Mouse (Mus musculus): ENCODE measurements around the gene Fzd7. TPM values are rescaled to one million over a fixed set of nuclear protein-coding genes. Genes with fewer than 3 reads are reported as not detected.

The Fzd7 gene
- polyA plus RNA-seq, 1 experiment from 2014 or later = 4.4 TPM

DNA sequence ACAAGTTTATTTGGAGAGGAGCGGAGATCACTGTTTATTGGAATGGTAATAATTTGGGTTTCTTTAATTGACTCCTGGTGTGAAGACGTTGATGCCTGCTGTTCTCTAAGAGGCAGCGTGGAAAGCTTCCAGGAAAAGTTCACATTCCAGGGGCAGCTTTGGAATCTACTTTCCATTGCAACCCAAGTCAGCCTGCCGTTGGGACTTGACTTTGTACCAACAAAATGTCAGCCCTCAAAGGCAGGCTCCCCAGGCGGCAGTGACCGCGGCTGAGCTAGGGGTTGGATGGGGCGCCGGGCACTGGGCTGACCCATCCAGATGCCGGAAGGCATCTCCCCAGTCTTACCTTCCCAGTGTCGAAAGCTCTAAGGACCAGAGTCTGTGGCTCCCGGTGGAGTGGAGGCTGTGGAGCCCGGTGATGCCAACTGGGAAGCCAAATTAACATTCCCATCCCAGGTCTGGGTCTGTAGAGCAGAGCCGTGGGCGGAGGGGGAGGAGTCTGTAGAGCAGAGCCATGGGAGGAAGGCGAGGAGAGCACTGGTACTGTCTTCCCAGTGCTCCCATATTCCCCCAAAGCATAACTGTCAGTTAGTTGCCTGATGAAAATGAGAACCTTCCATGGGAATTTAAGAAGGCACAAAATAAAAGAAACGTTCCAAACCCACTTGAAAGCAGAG is 26.4 kb downstream of the Fzd7 start:
- no peak overlapping the region for H3K27ac ChIP-seq
- WGBS = 26% methylated on average over 17 of the region's 17 CpGs
- ATAC-seq (ENCODE audit: low FRiP score) = peak; percentile 37; the same call in 1 of the 2 replicates
- H3K9me3 ChIP-seq (ENCODE audit: control insufficient read depth, low read length) = no peaks in the 10 kb centered on the region
- no peaks in the 10 kb centered on the region for H3K36me3 ChIP-seq (replicated peaks; ENCODE audit: control insufficient read depth, insufficient read depth)
- H3K4me2 ChIP-seq (replicated peaks) = no peak overlapping the region
- H3K27me3 ChIP-seq (ENCODE audit: control insufficient read depth, insufficient read depth, low read length) = no peaks in the 10 kb centered on the region
- 0 out of 2 replicates have a peak, but pooled peaks cover 4% of the 10 kb centered on the region for H3K4me1 ChIP-seq (replicated peaks; ENCODE audit: control insufficient read depth, insufficient read depth, low read length)
- no peak for DNase-seq (ENCODE audit: low spot score)
- H3K4me3 ChIP-seq (replicated peaks; ENCODE audit: low read length) = no peak overlapping the region
- H3K9ac ChIP-seq = no peak overlapping the region

DNA sequence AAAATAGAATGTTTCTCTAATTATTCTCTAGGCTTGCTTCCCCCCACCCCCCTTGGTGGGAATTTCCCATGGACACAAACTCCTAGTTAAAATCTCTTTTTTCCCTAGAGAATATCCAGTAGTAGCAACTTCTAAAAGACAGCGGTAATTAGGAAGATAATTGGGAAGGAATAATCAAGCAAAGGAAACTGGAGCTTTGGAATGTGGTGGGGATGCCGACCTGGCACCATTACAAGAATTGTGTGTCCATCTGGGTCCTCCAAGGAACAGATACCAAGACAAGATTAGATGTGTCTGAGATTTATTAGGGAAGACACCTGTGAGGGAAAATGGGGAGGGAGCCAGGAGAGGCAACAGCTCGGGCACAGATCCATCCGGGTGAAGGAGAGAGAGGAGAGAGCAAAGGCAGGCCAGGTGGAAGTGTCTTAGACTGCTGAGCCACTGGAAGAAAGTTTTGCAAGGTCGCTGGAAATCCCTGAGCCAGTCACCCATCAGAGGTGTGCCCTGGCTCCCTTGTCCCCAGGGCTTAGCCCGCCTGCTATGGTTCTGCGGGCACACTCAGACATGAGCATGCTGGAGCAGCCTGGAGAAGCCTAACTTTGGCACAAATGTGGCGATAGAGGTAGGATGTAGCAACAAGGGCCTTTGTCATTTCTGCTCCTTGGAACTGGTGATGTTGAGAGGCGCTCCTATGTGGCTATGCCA is 29.5 kb downstream of the Fzd7 start:
- Histone ChIP-seq H3K9ac (no peak overlapping the region), H3K27ac (no peak overlapping the region), H3K36me3 (replicated peaks; ENCODE audit: control insufficient read depth, insufficient read depth) (no peaks in the 10 kb centered on the region), H3K9me3 (ENCODE audit: control insufficient read depth, low read length) (no peaks in the 10 kb centered on the region), H3K4me3 (replicated peaks; ENCODE audit: low read length) (no peak overlapping the region), H3K4me2 (replicated peaks) (no peak overlapping the region), H3K27me3 (ENCODE audit: control insufficient read depth, insufficient read depth, low read length) (no peaks in the 10 kb centered on the region), H3K4me1 (replicated peaks; ENCODE audit: control insufficient read depth, insufficient read depth, low read length) (peaks cover 16% of the 10 kb centered on the region)
- ATAC-seq (ENCODE audit: low FRiP score) = no peak
- DNase-seq (ENCODE audit: low spot score) = no peak
- 66% methylated on average over 9 of the region's 9 CpGs for WGBS

- peak; percentile 81 for DNase-seq (ENCODE audit: low spot score)
- Histone ChIP-seq H3K4me3 (replicated peaks; ENCODE audit: low read length) (peak within 1 kb of the TSS; percentile 33), H3K4me2 (replicated peaks) (peak within 1 kb of the TSS; percentile 58), H3K9me3 (ENCODE audit: control insufficient read depth, low read length) (no peaks in the 10 kb centered on the region), H3K27ac (peak within 1 kb of the TSS; percentile 88), H3K4me1 (replicated peaks; ENCODE audit: control insufficient read depth, insufficient read depth, low read length) (peaks cover 21% of the 10 kb centered on the region), H3K36me3 (replicated peaks; ENCODE audit: control insufficient read depth, insufficient read depth) (no peaks in the 10 kb centered on the region), H3K9ac (peak within 1 kb of the TSS; percentile 55), H3K27me3 (ENCODE audit: control insufficient read depth, insufficient read depth, low read length) (no peaks in the 10 kb centered on the region)
- WGBS = 1% methylated on average over 25 of the region's 25 CpGs
- ATAC-seq (ENCODE audit: low FRiP score) = peak; percentile 94
Observed at GRCm38 (mm10) chr1:59516026-59516917, 34.0 kb downstream of the Fzd7 start, which contains the start of gene Gm973. Gene Gm973 (plus strand): TSS chr1:59516264.

- Histone ChIP-seq H3K9ac (no peak overlapping the region), H3K4me1 (replicated peaks; ENCODE audit: control insufficient read depth, insufficient read depth, low read length) (peaks cover 27% of the 10 kb centered on the region)
Observed at GRCm38 (mm10) chr1:59520226-59520837, 38.1 kb downstream of the Fzd7 start.

DNA sequence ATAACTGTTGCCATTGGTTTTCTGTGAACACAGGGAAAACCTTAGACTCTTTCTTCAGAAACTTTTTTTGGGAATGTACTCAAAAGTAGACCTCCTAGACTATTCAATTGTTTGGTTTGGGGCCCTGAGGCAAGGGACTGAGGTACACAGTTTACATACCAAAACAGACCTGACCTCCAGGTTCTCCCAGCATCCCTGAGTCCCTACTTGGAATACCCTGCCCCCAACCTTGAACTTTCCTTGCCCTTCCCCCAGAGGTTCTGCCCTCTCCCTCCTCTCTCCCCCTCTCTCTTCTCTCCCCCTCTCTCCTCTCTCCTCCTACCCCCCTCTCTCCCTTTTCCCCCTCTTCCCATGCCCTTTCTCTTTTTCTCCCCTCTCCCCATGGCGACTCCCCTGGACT is 40.2 kb downstream of the Fzd7 start:
- Histone ChIP-seq H3K27me3 (ENCODE audit: control insufficient read depth, insufficient read depth, low read length) (no peaks in the 10 kb centered on the region), H3K4me1 (replicated peaks; ENCODE audit: control insufficient read depth, insufficient read depth, low read length) (peaks cover 8% of the 10 kb centered on the region), H3K4me2 (replicated peaks) (no peak overlapping the region), H3K9ac (no peak overlapping the region), H3K9me3 (ENCODE audit: control insufficient read depth, low read length) (no peaks in the 10 kb centered on the region), H3K4me3 (replicated peaks; ENCODE audit: low read length) (no peak overlapping the region), H3K36me3 (replicated peaks; ENCODE audit: control insufficient read depth, insufficient read depth) (no peaks in the 10 kb centered on the region), H3K27ac (no peak overlapping the region)
- WGBS = 29% methylated on average over 1 of the region's 1 CpGs
- no peak for ATAC-seq (ENCODE audit: low FRiP score)
- no peak for DNase-seq (ENCODE audit: low spot score)

More at GRCm38 (mm10) chr1:59520226-59520837, 38.1 kb downstream of the Fzd7 start:
- H3K36me3 ChIP-seq (replicated peaks; ENCODE audit: control insufficient read depth, insufficient read depth) = no peaks in the 10 kb centered on the region
- ATAC-seq (ENCODE audit: low FRiP score) (no peak), DNase-seq (ENCODE audit: low spot score) (no peak)
- H3K27me3 ChIP-seq (ENCODE audit: control insufficient read depth, insufficient read depth, low read length) = no peaks in the 10 kb centered on the region
- H3K4me2 ChIP-seq (replicated peaks) = no peak overlapping the region
- H3K4me3 ChIP-seq (replicated peaks; ENCODE audit: low read length) = no peak overlapping the region
- 44% methylated on average over 11 of the region's 11 CpGs for WGBS
- no peak overlapping the region for H3K27ac ChIP-seq
- no peaks in the 10 kb centered on the region for H3K9me3 ChIP-seq (ENCODE audit: control insufficient read depth, low read length)

DNA sequence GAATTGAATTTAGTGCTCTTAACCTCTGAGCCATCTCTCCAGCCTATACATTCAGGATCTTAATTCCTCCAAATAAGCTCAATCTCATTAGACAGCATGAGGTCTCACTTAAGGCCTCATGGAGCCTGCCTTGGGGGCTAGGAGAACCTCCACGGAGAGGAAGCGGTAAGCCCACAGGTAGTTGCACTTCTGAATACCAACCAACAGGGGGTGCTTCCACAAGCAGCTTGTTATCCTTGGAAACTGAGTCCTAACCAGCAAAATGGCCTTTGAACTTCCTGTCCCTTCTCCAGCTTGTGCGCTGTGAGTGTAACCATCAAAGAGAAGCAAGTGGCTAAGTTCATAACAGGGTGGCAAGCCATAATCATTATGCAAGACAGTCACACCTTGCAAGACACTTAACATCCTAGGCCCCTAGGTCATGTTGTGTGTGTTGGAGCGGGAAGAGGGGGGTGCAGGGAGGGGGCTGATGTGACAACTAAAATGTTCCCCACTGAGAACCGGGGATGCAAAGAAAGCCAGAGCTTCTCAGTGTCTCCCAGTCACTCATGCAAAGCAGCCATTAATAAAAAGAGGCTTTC is 41.2 kb downstream of the Fzd7 start:
- no peak overlapping the region for H3K27ac ChIP-seq
- H3K9me3 ChIP-seq (ENCODE audit: control insufficient read depth, low read length) = no peaks in the 10 kb centered on the region
- no peak overlapping the region for H3K4me2 ChIP-seq (replicated peaks)
- 35% methylated on average over 5 of the region's 5 CpGs for WGBS
- no peaks in the 10 kb centered on the region for H3K27me3 ChIP-seq (ENCODE audit: control insufficient read depth, insufficient read depth, low read length)
- peaks cover 7% of the 10 kb centered on the region; the same call in 1 of the 2 replicates for H3K4me1 ChIP-seq (replicated peaks; ENCODE audit: control insufficient read depth, insufficient read depth, low read length)
- ATAC-seq (ENCODE audit: low FRiP score) (no peak), DNase-seq (ENCODE audit: low spot score) (no peak)
- H3K4me3 ChIP-seq (replicated peaks; ENCODE audit: low read length) = no peak overlapping the region
- no peaks in the 10 kb centered on the region for H3K36me3 ChIP-seq (replicated peaks; ENCODE audit: control insufficient read depth, insufficient read depth)
- H3K9ac ChIP-seq = no peak overlapping the region

DNA sequence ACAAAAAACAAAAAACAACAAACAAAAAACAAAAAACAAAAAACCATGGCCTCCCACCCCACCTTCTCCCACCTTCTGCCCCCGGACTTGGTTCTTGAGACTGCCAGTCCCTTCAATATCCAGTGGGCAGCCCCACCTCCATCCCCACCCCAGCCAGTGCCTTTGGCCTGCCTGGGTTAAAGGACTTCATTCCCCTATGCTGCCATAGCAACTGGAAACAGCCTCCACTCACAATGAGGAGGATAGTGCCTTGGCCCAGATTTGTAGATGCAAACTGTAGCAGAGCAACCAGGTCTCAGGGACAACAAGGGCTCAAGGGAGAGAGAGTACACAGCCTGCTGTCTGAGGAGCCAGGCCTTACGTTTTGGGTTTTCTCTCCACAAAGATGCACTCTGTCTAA is 41.8 kb downstream of the Fzd7 start:
- Histone ChIP-seq H3K4me3 (replicated peaks; ENCODE audit: low read length) (no peak overlapping the region), H3K27me3 (ENCODE audit: control insufficient read depth, insufficient read depth, low read length) (no peaks in the 10 kb centered on the region), H3K4me2 (replicated peaks) (no peak overlapping the region), H3K36me3 (replicated peaks; ENCODE audit: control insufficient read depth, insufficient read depth) (no peaks in the 10 kb centered on the region), H3K9me3 (ENCODE audit: control insufficient read depth, low read length) (no peaks in the 10 kb centered on the region), H3K27ac (peak overlapping the region; percentile 30), H3K4me1 (replicated peaks; ENCODE audit: control insufficient read depth, insufficient read depth, low read length) (peaks cover 7% of the 10 kb centered on the region; the same call in 1 of the 2 replicates), H3K9ac (no peak overlapping the region)
- 3% methylated on average over 2 of the region's 2 CpGs for WGBS
- DNase-seq (ENCODE audit: low spot score) (no peak), ATAC-seq (ENCODE audit: low FRiP score) (peak; percentile 77)

DNA sequence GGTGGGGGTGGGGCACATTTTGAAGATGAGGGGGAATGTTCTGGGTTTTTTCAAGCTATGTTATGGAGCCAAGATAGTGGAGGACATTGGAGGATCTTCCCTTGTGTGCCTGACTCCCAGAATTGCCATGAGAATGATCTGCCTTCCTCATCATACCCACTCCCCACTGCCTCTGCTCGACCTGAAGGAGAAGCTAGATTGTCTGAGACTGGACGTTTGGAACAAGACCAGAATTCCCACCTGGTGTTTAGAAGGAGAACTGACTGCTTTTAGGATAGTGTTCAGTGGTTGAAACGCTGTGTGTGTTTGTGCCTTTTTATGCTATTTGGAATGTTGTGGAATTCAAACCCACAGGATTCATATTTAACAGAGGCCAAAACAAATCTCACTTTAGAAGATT is 42.5 kb downstream of the Fzd7 start:
- no peak for DNase-seq (ENCODE audit: low spot score)
- H3K27ac ChIP-seq = no peak overlapping the region; the same call in 1 of the 2 replicates

More for the DNA sequence above, 42.5 kb downstream of the Fzd7 start:
- no peaks in the 10 kb centered on the region for H3K27me3 ChIP-seq (ENCODE audit: control insufficient read depth, insufficient read depth, low read length)
- no peaks in the 10 kb centered on the region for H3K9me3 ChIP-seq (ENCODE audit: control insufficient read depth, low read length)
- no peak overlapping the region for H3K9ac ChIP-seq
- 62% methylated on average over 3 of the region's 3 CpGs for WGBS
- H3K4me3 ChIP-seq (replicated peaks; ENCODE audit: low read length) = no peak overlapping the region
- H3K4me2 ChIP-seq (replicated peaks) = no peak overlapping the region
- no peaks in the 10 kb centered on the region for H3K36me3 ChIP-seq (replicated peaks; ENCODE audit: control insufficient read depth, insufficient read depth)
- H3K4me1 ChIP-seq (replicated peaks; ENCODE audit: control insufficient read depth, insufficient read depth, low read length) = peaks cover 7% of the 10 kb centered on the region; the same call in 1 of the 2 replicates
- ATAC-seq (ENCODE audit: low FRiP score) = no peak

Measured in hindbrain, embryonic 14.5 days (tissue).